ENCODE assay signal across 17 mouse cellular contexts in the genomic region with DNA sequence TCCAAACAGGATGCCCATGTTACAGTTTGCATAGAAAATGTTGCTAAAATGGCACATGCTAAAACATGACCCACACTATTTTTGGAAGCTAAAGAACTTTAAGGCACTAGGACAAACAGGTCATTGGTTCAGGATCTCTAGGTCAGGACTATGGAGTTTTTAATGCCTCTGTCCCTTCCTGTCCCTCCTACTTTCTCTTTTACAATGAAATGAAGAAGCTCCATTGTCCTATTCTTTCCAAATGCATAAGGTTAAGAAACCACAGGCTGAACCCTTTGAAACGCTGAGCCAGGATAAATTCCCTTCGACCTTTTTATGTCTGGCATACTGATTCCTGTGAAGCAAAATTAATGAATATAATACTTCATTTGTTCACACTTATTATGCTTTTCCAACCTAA.
"Had no signal": no experiment of that assay in that cellular context is flagged by ENCODE, and none has a peak within 500 bp of the region (broad histone marks: within the 10 kb centered on the region; RNA-seq: fewer than 3 reads in every experiment).

No protein-coding gene starts in this region.

- ATAC-seq: liver, embryonic 12.5 days; liver, postnatal 0 days; lung, postnatal 0 days; midbrain, embryonic 13.5 days; midbrain, embryonic 15.5 days; midbrain, embryonic 16.5 days had no signal

- DNase-seq: left cerebral cortex, postnatal 4 days; liver; liver, embryonic 13.5 days; liver, postnatal 0 days; lung, adult 18-20 months; lung, adult 2 months; lung, embryonic 14.5 days; lung, postnatal 10 days; lung, postnatal 14 days; lung, postnatal 36 days; lung, postnatal 4 days; midbrain, embryonic 14.5 days had no signal
